Mouse (Mus musculus) left cerebral cortex, postnatal 25 days (tissue): ENCODE data around the gene Rtl3. TPM values are rescaled to one million over a fixed set of nuclear protein-coding genes. Genes with fewer than 3 reads are reported as not detected.
A peak's percentile ranks its signal among the peaks of the same experiment; 100 is the strongest.

ENCODE experiments used
- DNase-seq, 2 experiments: peaks; one replicate each; pipeline ENCODE4 v3.0.0; 2022; ENCODE audit warnings: low spot score in 2 of 2, mixed read lengths in 1 of 2
- intact Hi-C: fragments of 180-260 bp; cut with DNase I; formaldehyde crosslinking; loops from one replicate; pipeline ENCODE4 v1.15.1; 2025
- total RNA-seq, 2 experiments: library from RNA; stranded (reverse); gene quantifications; 2 replicates each; pipeline ENCODE4 v1.2.3; 2021

Gene Rtl3
- under 1 TPM in 1 of 2 experiments, not detected in 1; 0.23 TPM for total RNA-seq

GRCm38 (mm10) chrX:106840409-106840808 is at the start of gene Rtl3:
Gene Rtl3, minus strand, starts transcription at chrX:106840644.
- DNase-seq, result peak; percentile 20 to 73
- intact Hi-C loops, result no loop called here

DNA sequence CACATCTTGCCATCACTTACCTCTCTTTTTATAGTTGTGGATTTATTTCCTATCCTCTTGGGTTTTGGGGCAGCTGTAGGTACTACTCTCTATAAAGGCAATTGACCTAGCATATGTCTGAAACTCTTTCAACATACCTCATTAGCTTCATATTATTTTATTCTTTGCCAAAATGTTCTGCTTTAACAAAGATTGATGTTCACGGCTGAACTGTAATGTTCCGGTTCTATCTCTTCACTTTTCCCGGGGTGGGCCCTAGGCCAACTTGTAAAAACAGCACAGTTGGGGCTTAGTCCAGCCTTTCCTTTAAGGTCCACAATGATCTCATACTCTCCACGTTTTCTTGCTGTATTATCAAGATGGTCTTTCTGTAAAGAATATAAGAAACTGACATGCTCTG is 31.9 kb upstream of the Rtl3 start:
- no peak for DNase-seq
- intact Hi-C loops, result no loop called here

DNA sequence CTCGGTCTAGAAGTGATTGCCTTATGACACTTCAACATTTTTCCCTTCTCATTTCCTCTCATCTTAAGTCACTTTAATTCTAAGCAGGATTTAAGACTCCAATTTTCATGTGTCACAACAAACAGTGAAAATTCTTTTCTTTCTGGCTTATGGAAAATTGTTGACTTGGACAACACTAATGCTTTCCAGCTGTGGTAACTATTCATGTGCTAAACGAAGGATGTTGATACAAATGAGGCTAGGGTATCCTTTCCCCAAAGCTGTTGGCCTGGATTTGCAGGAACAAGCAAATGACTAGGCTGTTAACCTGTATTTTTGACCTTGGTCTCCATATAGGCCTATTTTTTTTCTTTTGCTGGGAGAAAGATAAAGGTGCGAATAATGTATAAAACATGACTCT is 31.4 kb upstream of the Rtl3 start:
- intact Hi-C loops, result no loop called here
- no peak for DNase-seq

DNA sequence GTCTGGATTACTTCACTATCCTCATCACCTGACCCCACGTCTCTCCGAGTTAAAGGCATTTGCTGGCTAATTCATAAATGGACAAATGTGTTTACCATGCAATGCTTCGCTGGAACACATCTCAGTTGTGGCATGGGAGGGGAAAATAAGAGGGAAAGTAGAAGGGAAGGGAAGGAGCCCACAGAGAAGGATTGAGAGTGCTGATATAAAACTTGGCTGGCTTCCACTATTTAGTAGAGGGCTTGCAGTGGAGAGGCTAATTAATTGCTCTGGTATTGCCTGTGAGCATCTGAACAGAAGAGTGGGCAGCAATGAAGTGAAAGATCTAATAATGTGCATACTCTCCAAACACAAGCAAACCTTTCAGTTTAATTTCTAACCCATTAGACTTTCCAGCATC is 31.0 kb upstream of the Rtl3 start:
- DNase-seq, result no peak
- intact Hi-C loops, result no loop called here

DNA sequence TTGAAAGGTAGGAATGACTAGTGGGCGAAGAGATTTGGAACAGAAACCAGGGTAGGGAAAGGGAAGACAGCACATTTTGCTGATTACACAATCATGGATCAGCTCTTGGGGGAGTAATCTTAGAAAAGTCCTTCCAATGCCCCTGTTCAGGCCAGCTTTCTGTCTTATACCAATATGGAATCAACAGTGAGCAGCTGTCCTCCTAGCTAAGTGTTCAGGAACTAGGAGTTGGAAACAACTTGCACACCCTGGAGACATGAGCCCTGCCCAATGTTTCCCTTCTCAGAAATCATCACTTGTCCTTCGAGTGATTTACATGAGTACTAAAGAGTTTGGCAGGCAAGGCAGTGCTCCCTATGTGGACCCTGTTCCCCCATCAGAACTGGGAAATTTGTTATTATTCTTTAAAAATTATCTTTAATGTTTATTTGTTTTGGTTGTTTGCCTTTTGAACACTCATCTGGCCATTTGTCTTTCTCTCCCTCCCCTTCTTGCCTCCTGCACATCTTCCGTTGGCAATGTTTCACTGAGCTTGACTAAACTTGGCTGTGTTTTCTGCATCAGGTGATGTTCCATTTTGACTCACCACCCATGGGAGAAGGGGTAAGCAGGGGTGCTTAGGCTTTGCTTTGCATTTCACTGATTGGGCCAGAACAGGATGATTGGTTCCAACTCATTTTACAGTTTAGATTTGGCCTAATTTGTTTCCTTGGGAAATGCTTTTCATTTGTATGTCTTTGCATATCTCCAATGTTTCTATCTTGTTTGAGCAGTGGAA is 13.3 kb upstream of the Rtl3 start:
- intact Hi-C loops, result no loop called here
- no peak for DNase-seq

GRCm38 (mm10) chrX:106839591-106839990 is 853 bp downstream of the Rtl3 start:
- no peak for DNase-seq
- intact Hi-C loops, result no loop called here

GRCm38 (mm10) chrX:106830494-106830893 is 9.9 kb downstream of the Rtl3 start:
- intact Hi-C loops, result no loop called here

GRCm38 (mm10) chrX:106809560-106810226 is 30.8 kb downstream of the Rtl3 start:
- DNase-seq, result no peak
- intact Hi-C loops, result no loop called here

More at GRCm38 (mm10) chrX:106830494-106830893, 9.9 kb downstream of the Rtl3 start:
- no peak for DNase-seq

DNA sequence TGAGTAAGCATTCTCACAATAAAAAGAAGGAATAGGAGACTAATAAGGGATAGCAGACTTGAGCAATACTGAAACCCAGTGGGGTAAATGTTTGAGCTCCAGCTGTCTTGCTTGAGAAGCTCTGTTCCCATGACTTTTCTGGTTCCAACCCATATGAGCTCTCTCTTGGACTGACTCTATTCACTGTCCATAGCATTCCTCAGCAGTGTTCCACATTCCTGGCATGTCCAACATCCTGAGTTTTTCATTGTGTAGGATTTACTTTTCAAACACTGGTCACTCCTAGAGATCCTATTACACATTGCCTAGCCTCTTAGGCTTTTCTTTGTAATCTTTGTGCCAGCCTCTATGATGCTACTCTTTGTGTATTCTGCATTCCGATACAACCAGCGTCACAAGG is 36.1 kb downstream of the Rtl3 start:
- intact Hi-C loops, result no loop called here
- DNase-seq, result no peak

DNA sequence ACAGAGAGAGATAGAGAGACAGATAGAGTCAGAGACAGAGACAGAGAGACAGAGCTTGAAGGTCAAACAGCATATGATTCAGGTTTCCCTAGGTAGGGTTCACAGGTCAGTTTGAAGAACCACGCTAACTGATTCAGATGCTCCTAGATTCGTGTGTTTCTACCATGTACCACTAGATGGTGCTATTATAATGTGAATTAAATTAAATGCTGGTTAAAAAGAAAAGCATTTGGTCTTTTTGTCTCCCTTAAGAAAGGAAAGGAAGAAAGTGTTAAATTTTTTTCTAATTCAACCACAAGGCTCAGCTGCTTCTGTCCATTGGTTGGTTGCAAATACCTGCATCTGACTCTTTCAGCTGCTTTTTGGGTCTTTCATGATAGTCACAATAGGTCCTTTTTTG is 45.8 kb downstream of the Rtl3 start:
- intact Hi-C loops, result loop anchor here (5.0 kb wide), 4 partner anchors 53 to 683 kb away; no protein-coding TSS in a partner anchor
- peak in 1 of 2 experiments; percentile 3 for DNase-seq

Other genes with a start within 250 kb of the Rtl3 start
- under 1 TPM; 0.39 to 0.71 TPM for gene Cysltr1, start 237.0 kb downstream of the Rtl3 start, total RNA-seq
- gene Lpar4, start 80.0 kb upstream of the Rtl3 start, total RNA-seq, result 1 to 10 TPM in 1 of 2 experiments, under 1 TPM in 1; 0.89 to 1.1 TPM
- gene P2ry10, start 247.8 kb upstream of the Rtl3 start, total RNA-seq, result not detected